Mouse (Mus musculus) liver, embryonic 16.5 days (tissue): ENCODE data around the gene Slc25a54. TPM values are rescaled to one million over a fixed set of nuclear protein-coding genes. Genes with fewer than 3 reads are reported as not detected.

Experiments
- ATAC-seq: fragments of 200-750 bp; cut with Nextera tagmentation; 2 replicates; pipeline ENCODE4 v1.8.0; 2017; ENCODE audit warnings: low read depth, mild to moderate bottlenecking, moderate number of reproducible peaks, moderate library complexity
- H3K27ac ChIP-seq: fragments of 300-500 bp; sonication (generic); 2 replicates; pipeline ENCODE4 v1.5.1; 2014; ENCODE audit warnings: mild to moderate bottlenecking, low read length
- H3K27me3 ChIP-seq: fragments of 300-500 bp; sonication (generic); 2 replicates; pipeline ENCODE4 v1.6.1; 2014; ENCODE audit warnings: low read depth, low read length, mixed read lengths; ENCODE audit not compliant: control insufficient read depth, insufficient read depth
- H3K36me3 ChIP-seq: fragments of 300-500 bp; sonication (generic); 2 replicates; pipeline ENCODE4 v1.6.1; 2014; ENCODE audit warnings: mild to moderate bottlenecking; ENCODE audit not compliant: control insufficient read depth, insufficient read depth
- H3K4me1 ChIP-seq: fragments of 300-500 bp; sonication (generic); 2 replicates; pipeline ENCODE4 v1.6.1; 2014; ENCODE audit warnings: low read depth, low read length, mixed read lengths; ENCODE audit not compliant: control insufficient read depth
- H3K4me2 ChIP-seq: fragments of 300-500 bp; sonication (generic); 2 replicates; pipeline ENCODE4 v1.6.1; 2014; ENCODE audit warnings: low read depth, low read length, mixed read lengths
- H3K4me3 ChIP-seq: fragments of 300-500 bp; sonication (generic); 2 replicates; pipeline ENCODE4 v1.5.1; 2014; ENCODE audit warnings: low read depth, mild to moderate bottlenecking, low read length
- H3K9ac ChIP-seq: fragments of 300-500 bp; sonication (generic); 2 replicates; pipeline ENCODE4 v1.6.1; 2014; ENCODE audit warnings: low read depth, low read length
- H3K9me3 ChIP-seq: fragments of 300-500 bp; sonication (generic); replicated peaks from 2 replicates; pipeline ENCODE4 v1.6.1; 2016; ENCODE audit warnings: low read length; ENCODE audit not compliant: control insufficient read depth
- WGBS: fragments of 180-500 bp; shearing (Covaris S2); extraction: QIAGEN DNeasy Blood & Tissue Kit; methylation state at CpG from one replicate; pipeline ENCODE4 v1.1.7; 2014; ENCODE audit not compliant: insufficient replicate concordance; 5-methylcytosine and 5-hydroxymethylcytosine counted together
- polyA plus RNA-seq: library from polyadenylated mRNA; unstranded; fragments of >200 nt; fragmentation: Nextera tagmentation; extraction: Ambion mirVana; gene quantifications from 2 replicates; pipeline ENCODE4 v1.2.1, GENCODE M21; 2015

The Slc25a54 gene
- polyA plus RNA-seq, 1 experiment from 2014 or later: not detected

GRCm38 (mm10) chr3:109135352-109135751 lies 55.1 kb downstream of the Slc25a54 start:
- no peaks in the 10 kb centered on the region for H3K4me1 ChIP-seq

GRCm38 (mm10) chr3:109152561-109152960 lies 72.3 kb downstream of the Slc25a54 start:
- ATAC-seq: no peak
- Histone ChIP-seq H3K27ac (no peak overlapping the region), H3K27me3 (no peaks in the 10 kb centered on the region), H3K9ac (no peak overlapping the region), H3K36me3 (no peaks in the 10 kb centered on the region), H3K4me2 (no peak overlapping the region), H3K4me1 (no peaks in the 10 kb centered on the region), H3K9me3 (no peaks in the 10 kb centered on the region), H3K4me3 (no peak overlapping the region)
- WGBS: 63% methylated on average over 4 of the region's 4 CpGs

More at GRCm38 (mm10) chr3:109135352-109135751, 55.1 kb downstream of the Slc25a54 start:
- Histone ChIP-seq H3K27ac (no peak overlapping the region), H3K4me2 (no peak overlapping the region), H3K4me3 (no peak overlapping the region), H3K27me3 (no peaks in the 10 kb centered on the region), H3K9me3 (no peaks in the 10 kb centered on the region), H3K9ac (no peak overlapping the region), H3K36me3 (no peaks in the 10 kb centered on the region)
- 32% methylated on average over 1 of the region's 1 CpGs for WGBS
- ATAC-seq: no peak

GRCm38 (mm10) chr3:109153410-109153809 lies 73.1 kb downstream of the Slc25a54 start:
- WGBS: 77% methylated on average over 6 of the region's 6 CpGs
- Histone ChIP-seq H3K9ac (no peak overlapping the region), H3K27ac (no peak overlapping the region), H3K36me3 (no peaks in the 10 kb centered on the region), H3K4me2 (no peak overlapping the region), H3K9me3 (no peaks in the 10 kb centered on the region), H3K4me1 (no peaks in the 10 kb centered on the region), H3K4me3 (no peak overlapping the region), H3K27me3 (no peaks in the 10 kb centered on the region)
- ATAC-seq: no peak

GRCm38 (mm10) chr3:109155926-109156669 lies 75.8 kb downstream of the Slc25a54 start:
- H3K4me3 ChIP-seq: no peak overlapping the region
- no peaks in the 10 kb centered on the region for H3K27me3 ChIP-seq
- no peak for ATAC-seq
- no peak overlapping the region for H3K27ac ChIP-seq
- no peaks in the 10 kb centered on the region for H3K36me3 ChIP-seq
- no peak overlapping the region for H3K9ac ChIP-seq
- no peaks in the 10 kb centered on the region for H3K9me3 ChIP-seq
- no peaks in the 10 kb centered on the region for H3K4me1 ChIP-seq
- no peak overlapping the region for H3K4me2 ChIP-seq
- 50% methylated on average over 4 of the region's 4 CpGs for WGBS

GRCm38 (mm10) chr3:109157481-109157880 lies 77.2 kb downstream of the Slc25a54 start:
- H3K4me3 ChIP-seq: no peak overlapping the region
- H3K4me2 ChIP-seq: no peak overlapping the region
- H3K36me3 ChIP-seq: no peaks in the 10 kb centered on the region
- H3K4me1 ChIP-seq: no peaks in the 10 kb centered on the region
- H3K27me3 ChIP-seq: no peaks in the 10 kb centered on the region
- WGBS: 69% methylated on average over 3 of the region's 3 CpGs
- no peak overlapping the region for H3K9ac ChIP-seq
- ATAC-seq: no peak
- no peaks in the 10 kb centered on the region for H3K9me3 ChIP-seq
- H3K27ac ChIP-seq: no peak overlapping the region

- H3K36me3 ChIP-seq: no peaks in the 10 kb centered on the region
- no peaks in the 10 kb centered on the region for H3K9me3 ChIP-seq
- ATAC-seq: no peak
- H3K4me1 ChIP-seq: no peaks in the 10 kb centered on the region
- H3K4me2 ChIP-seq: no peak overlapping the region
- no peak overlapping the region for H3K9ac ChIP-seq
- H3K27me3 ChIP-seq: no peaks in the 10 kb centered on the region
- H3K27ac ChIP-seq: no peak overlapping the region
- H3K4me3 ChIP-seq: no peak overlapping the region
- 73% methylated on average over 2 of the region's 2 CpGs for WGBS
These were observed 83.8 kb downstream of the Slc25a54 start for GRCm38 (mm10) chr3:109164088-109164487.

- Histone ChIP-seq H3K4me3 (no peak overlapping the region), H3K9me3 (no peaks in the 10 kb centered on the region), H3K36me3 (no peaks in the 10 kb centered on the region), H3K4me1 (no peaks in the 10 kb centered on the region), H3K9ac (no peak overlapping the region), H3K27ac (no peak overlapping the region), H3K27me3 (no peaks in the 10 kb centered on the region), H3K4me2 (no peak overlapping the region)
- WGBS: 59% methylated on average over 1 of the region's 1 CpGs
- no peak for ATAC-seq
These were observed 84.4 kb downstream of the Slc25a54 start for GRCm38 (mm10) chr3:109164644-109165043.

GRCm38 (mm10) chr3:109165214-109165829 lies 85.1 kb downstream of the Slc25a54 start:
- H3K4me2 ChIP-seq: no peak overlapping the region
- 34% methylated on average over 8 of the region's 8 CpGs for WGBS
- H3K27ac ChIP-seq: no peak overlapping the region
- H3K27me3 ChIP-seq: no peaks in the 10 kb centered on the region
- H3K9ac ChIP-seq: no peak overlapping the region
- H3K4me1 ChIP-seq: no peaks in the 10 kb centered on the region
- no peaks in the 10 kb centered on the region for H3K36me3 ChIP-seq
- no peak overlapping the region for H3K4me3 ChIP-seq
- no peak for ATAC-seq
- H3K9me3 ChIP-seq: no peaks in the 10 kb centered on the region
